Mouse (Mus musculus) limb, embryonic 10.5 days (tissue): ENCODE measurements at regions not wholly inside any gene's neighbourhood (a gene's known extent, or its start where the extent isn't known, plus 50 kb on each side); places are given as distances from the start of the nearest gene placed in this dataset.

Source experiments
- DNase-seq: peaks from one replicate; pipeline ENCODE4 v3.0.0-alpha.2; 2017; ENCODE audit warnings: low spot score
- H3K27ac ChIP-seq: fragments of 300-500 bp; sonication (generic); 2 replicates; pipeline ENCODE4 v1.5.1; 2016; ENCODE audit warnings: mild to moderate bottlenecking
- H3K27me3 ChIP-seq: fragments of 300-500 bp; sonication (generic); 2 replicates; pipeline ENCODE4 v1.6.1; 2016; ENCODE audit warnings: low read depth, mild to moderate bottlenecking; ENCODE audit not compliant: poor library complexity, severe bottlenecking
- H3K36me3 ChIP-seq: fragments of 300-500 bp; sonication (generic); 2 replicates; pipeline ENCODE4 v1.6.1; 2016; ENCODE audit warnings: mild to moderate bottlenecking, moderate library complexity
- H3K4me1 ChIP-seq: fragments of 300-500 bp; sonication (generic); 2 replicates; pipeline ENCODE4 v1.6.1; 2016
- H3K4me3 ChIP-seq: fragments of 300-500 bp; sonication (generic); 2 replicates; pipeline ENCODE4 v1.5.1; 2016; ENCODE audit warnings: mild to moderate bottlenecking, moderate library complexity
- H3K9me3 ChIP-seq: fragments of 300-500 bp; sonication (generic); replicated peaks from 2 replicates; pipeline ENCODE4 v1.6.1; 2016; ENCODE audit warnings: mild to moderate bottlenecking
- WGBS: fragments of 180-500 bp; shearing (Covaris S2); methylation state at CpG from one replicate; pipeline ENCODE4 v1.1.7; 2016; 5-methylcytosine and 5-hydroxymethylcytosine counted together

- peak overlapping the region; percentile 71 for H3K27ac ChIP-seq
- 64% methylated on average over 11 of the region's 11 CpGs for WGBS
Observed at GRCm38 (mm10) chr12:38928786-38929351, 149.7 kb downstream of the Etv1 start.

GRCm38 (mm10) chr12:38929644-38930043 lies 150.5 kb downstream of the Etv1 start:
- Histone ChIP-seq H3K36me3 (no peaks in the 10 kb centered on the region), H3K9me3 (no peaks in the 10 kb centered on the region), H3K27ac (0 out of 2 replicates have a peak overlapping the region, but pooled peaks have one; percentile 71), H3K4me3 (no peak overlapping the region), H3K4me1 (peaks cover 9% of the 10 kb centered on the region), H3K27me3 (no peaks in the 10 kb centered on the region)
- DNase-seq: no peak
- 88% methylated on average over 1 of the region's 1 CpGs for WGBS

More at GRCm38 (mm10) chr12:38928786-38929351, 149.7 kb downstream of the Etv1 start:
- H3K4me3 ChIP-seq: no peak overlapping the region
- peaks cover 9% of the 10 kb centered on the region for H3K4me1 ChIP-seq
- no peaks in the 10 kb centered on the region for H3K27me3 ChIP-seq
- peak; percentile 33 for DNase-seq
- H3K36me3 ChIP-seq: no peaks in the 10 kb centered on the region
- H3K9me3 ChIP-seq: no peaks in the 10 kb centered on the region

DNA sequence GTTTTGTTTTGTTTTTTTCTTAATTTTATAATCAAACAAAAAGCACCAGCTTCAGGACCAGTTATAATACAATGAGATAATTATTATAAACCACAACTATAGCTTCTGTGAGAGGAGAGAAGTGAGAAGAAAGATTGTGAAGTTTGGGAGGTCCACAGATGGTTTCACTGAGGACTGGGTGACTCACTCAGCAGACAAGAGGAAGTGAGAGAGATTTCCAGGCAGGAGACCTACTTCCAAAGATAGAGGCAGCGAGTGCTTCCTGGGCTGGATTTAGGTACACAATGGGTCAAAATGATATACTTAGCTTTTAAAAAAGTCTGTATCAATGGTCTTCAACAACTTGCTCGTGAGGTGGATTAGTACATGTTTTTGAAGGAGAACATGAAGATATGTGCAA lies 152.6 kb downstream of the Etv1 start:
- WGBS: 87% methylated on average over 2 of the region's 2 CpGs
- Histone ChIP-seq H3K27ac (no peak overlapping the region), H3K4me3 (no peak overlapping the region), H3K4me1 (peaks cover 9% of the 10 kb centered on the region), H3K36me3 (no peaks in the 10 kb centered on the region), H3K27me3 (no peaks in the 10 kb centered on the region), H3K9me3 (no peaks in the 10 kb centered on the region)
- DNase-seq: no peak

GRCm38 (mm10) chr12:38959605-38960004 lies 180.4 kb downstream of the Etv1 start:
- H3K27ac ChIP-seq: no peak overlapping the region
- no peak for DNase-seq
- H3K9me3 ChIP-seq: no peaks in the 10 kb centered on the region
- no peaks in the 10 kb centered on the region for H3K27me3 ChIP-seq
- no peak overlapping the region for H3K4me3 ChIP-seq
- no peaks in the 10 kb centered on the region for H3K36me3 ChIP-seq
- no peaks in the 10 kb centered on the region for H3K4me1 ChIP-seq
- WGBS: 51% methylated on average over 1 of the region's 1 CpGs

GRCm38 (mm10) chr12:38962302-38962701 lies 183.1 kb downstream of the Etv1 start:
- H3K9me3 ChIP-seq: no peaks in the 10 kb centered on the region
- DNase-seq: no peak
- H3K4me1 ChIP-seq: no peaks in the 10 kb centered on the region
- no peak overlapping the region for H3K4me3 ChIP-seq
- H3K27ac ChIP-seq: no peak overlapping the region
- no peaks in the 10 kb centered on the region for H3K27me3 ChIP-seq
- H3K36me3 ChIP-seq: no peaks in the 10 kb centered on the region

DNA sequence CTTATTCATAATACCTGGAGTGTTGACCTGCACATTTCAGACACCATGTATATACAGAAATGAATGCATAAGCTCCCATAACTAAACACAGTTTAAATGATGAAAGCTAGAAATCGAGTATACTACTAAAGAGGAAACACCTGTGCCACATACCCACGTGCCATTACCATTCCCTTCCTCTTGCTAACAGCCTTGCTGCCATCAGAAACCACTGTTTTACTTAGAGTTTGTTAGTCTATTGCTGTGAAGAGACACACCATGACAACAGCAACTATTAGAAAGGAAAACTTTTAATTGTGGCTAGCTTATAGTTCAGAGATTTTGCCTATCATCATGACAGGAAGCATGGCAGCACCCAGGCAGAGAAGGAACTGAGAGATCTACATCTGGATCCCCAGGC lies 191.2 kb downstream of the Etv1 start:
- Histone ChIP-seq H3K27ac (no peak overlapping the region), H3K9me3 (no peaks in the 10 kb centered on the region), H3K4me1 (no peaks in the 10 kb centered on the region), H3K4me3 (no peak overlapping the region), H3K27me3 (no peaks in the 10 kb centered on the region), H3K36me3 (no peaks in the 10 kb centered on the region)
- WGBS: 76% methylated on average over 2 of the region's 2 CpGs
- DNase-seq: no peak

GRCm38 (mm10) chr12:38972205-38972604 lies 193.0 kb downstream of the Etv1 start:
- no peaks in the 10 kb centered on the region for H3K27me3 ChIP-seq
- H3K9me3 ChIP-seq: no peaks in the 10 kb centered on the region
- DNase-seq: no peak
- 86% methylated on average over 3 of the region's 3 CpGs for WGBS
- H3K4me3 ChIP-seq: no peak overlapping the region
- H3K36me3 ChIP-seq: no peaks in the 10 kb centered on the region
- H3K4me1 ChIP-seq: no peaks in the 10 kb centered on the region
- H3K27ac ChIP-seq: no peak overlapping the region

GRCm38 (mm10) chr12:38975508-38975907 lies 196.3 kb downstream of the Etv1 start:
- 93% methylated on average over 4 of the region's 4 CpGs for WGBS

DNA sequence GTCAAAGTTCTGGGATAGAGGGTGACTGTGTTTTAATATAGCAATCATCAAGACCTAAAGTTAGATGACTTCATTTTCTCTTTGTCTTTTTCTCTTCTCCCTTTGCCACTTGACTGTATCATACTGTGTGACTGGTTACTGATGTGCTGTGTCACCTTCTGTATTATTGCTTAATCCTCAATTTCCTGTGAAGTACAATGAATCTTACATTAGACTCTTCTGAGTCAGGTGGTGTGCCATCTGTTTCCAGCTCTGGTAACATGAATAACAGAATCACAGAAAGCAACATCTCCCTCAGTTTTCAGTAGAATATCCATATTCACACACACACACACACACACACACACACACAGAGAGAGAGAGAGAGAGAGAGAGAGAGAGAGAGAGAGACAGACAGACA lies 203.2 kb downstream of the Etv1 start:
- Histone ChIP-seq H3K9me3 (no peaks in the 10 kb centered on the region), H3K27me3 (no peaks in the 10 kb centered on the region), H3K4me3 (no peak overlapping the region), H3K27ac (no peak overlapping the region), H3K4me1 (no peaks in the 10 kb centered on the region), H3K36me3 (no peaks in the 10 kb centered on the region)
- no peak for DNase-seq

More at GRCm38 (mm10) chr12:38975508-38975907, 196.3 kb downstream of the Etv1 start:
- no peaks in the 10 kb centered on the region for H3K9me3 ChIP-seq
- no peaks in the 10 kb centered on the region for H3K36me3 ChIP-seq
- no peak overlapping the region for H3K4me3 ChIP-seq
- H3K4me1 ChIP-seq: no peaks in the 10 kb centered on the region
- H3K27me3 ChIP-seq: no peaks in the 10 kb centered on the region
- DNase-seq: no peak
- H3K27ac ChIP-seq: no peak overlapping the region

DNA sequence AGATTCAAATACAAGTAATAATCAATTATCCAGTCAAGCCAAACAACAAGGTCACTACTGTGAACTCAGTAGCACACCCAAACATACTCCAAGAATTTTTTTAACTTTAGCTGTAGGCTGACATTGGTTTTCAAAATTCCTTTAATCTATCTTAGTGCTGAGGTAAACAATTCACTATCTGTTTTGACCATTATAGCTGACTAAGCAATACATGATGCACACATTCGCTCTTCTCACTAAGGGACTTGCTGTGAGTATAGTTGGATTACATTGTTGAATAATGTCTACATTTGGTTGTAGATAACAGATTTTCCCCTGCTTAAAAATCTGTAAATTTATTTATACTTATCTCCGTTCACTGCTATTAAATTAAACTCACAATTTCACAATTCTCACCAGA lies 206.7 kb downstream of the Etv1 start:
- H3K9me3 ChIP-seq: no peaks in the 10 kb centered on the region
- H3K4me3 ChIP-seq: no peak overlapping the region
- WGBS: 93% methylated on average over 2 of the region's 2 CpGs
- H3K27ac ChIP-seq: no peak overlapping the region
- no peaks in the 10 kb centered on the region for H3K27me3 ChIP-seq
- DNase-seq: no peak
- no peaks in the 10 kb centered on the region for H3K36me3 ChIP-seq
- no peaks in the 10 kb centered on the region for H3K4me1 ChIP-seq

- H3K36me3 ChIP-seq: no peaks in the 10 kb centered on the region
- H3K27me3 ChIP-seq: no peaks in the 10 kb centered on the region
- 91% methylated on average over 3 of the region's 3 CpGs for WGBS
- H3K27ac ChIP-seq: no peak overlapping the region
- H3K4me1 ChIP-seq: no peaks in the 10 kb centered on the region
- no peaks in the 10 kb centered on the region for H3K9me3 ChIP-seq
- H3K4me3 ChIP-seq: no peak overlapping the region
- DNase-seq: no peak
Observed at GRCm38 (mm10) chr12:38986346-38986745, 207.2 kb downstream of the Etv1 start.

- no peaks in the 10 kb centered on the region for H3K36me3 ChIP-seq
- no peak overlapping the region for H3K4me3 ChIP-seq
Observed at GRCm38 (mm10) chr12:38987277-38987676, 208.1 kb downstream of the Etv1 start.

GRCm38 (mm10) chr12:38987819-38988218 lies 208.6 kb downstream of the Etv1 start:
- Histone ChIP-seq H3K36me3 (no peaks in the 10 kb centered on the region), H3K27ac (no peak overlapping the region), H3K4me3 (no peak overlapping the region), H3K27me3 (no peaks in the 10 kb centered on the region), H3K9me3 (no peaks in the 10 kb centered on the region), H3K4me1 (no peaks in the 10 kb centered on the region)
- DNase-seq: no peak
- WGBS: 75% methylated on average over 4 of the region's 4 CpGs

More at GRCm38 (mm10) chr12:38987277-38987676, 208.1 kb downstream of the Etv1 start:
- no peak for DNase-seq
- H3K27ac ChIP-seq: no peak overlapping the region
- no peaks in the 10 kb centered on the region for H3K9me3 ChIP-seq
- no peaks in the 10 kb centered on the region for H3K4me1 ChIP-seq
- no peaks in the 10 kb centered on the region for H3K27me3 ChIP-seq

- no peak for DNase-seq
- H3K36me3 ChIP-seq: no peaks in the 10 kb centered on the region
- WGBS: 90% methylated on average over 2 of the region's 2 CpGs
Observed at GRCm38 (mm10) chr12:39027179-39027578, 248.0 kb downstream of the Etv1 start.

More at GRCm38 (mm10) chr12:39027179-39027578, 248.0 kb downstream of the Etv1 start:
- Histone ChIP-seq H3K27ac (no peak overlapping the region), H3K9me3 (no peaks in the 10 kb centered on the region), H3K27me3 (no peaks in the 10 kb centered on the region), H3K4me3 (no peak overlapping the region), H3K4me1 (no peaks in the 10 kb centered on the region)
